Mouse (Mus musculus) intestine, embryonic 16.5 days (tissue): ENCODE measurements at regions not wholly inside any gene's neighbourhood (a gene's known extent, or its start where the extent isn't known, plus 50 kb on each side); places are given as distances from the start of the nearest gene placed in this dataset.
"Not testable (repeated sequence)": the region's sequence is repeated elsewhere in the genome, so short reads cannot be mapped to it uniquely, and the experiment has no call there.

ENCODE experiments used
- ATAC-seq: fragments of 200-750 bp; cut with Nextera tagmentation; 2 replicates; pipeline ENCODE4 v1.8.0; 2017; ENCODE audit warnings: moderate TSS enrichment, moderate library complexity
- H3K27ac ChIP-seq: fragments of 300-500 bp; sonication (generic); 2 replicates; pipeline ENCODE4 v1.5.1; 2014; ENCODE audit warnings: mild to moderate bottlenecking, low read length
- H3K27me3 ChIP-seq: fragments of 300-500 bp; sonication (generic); replicated peaks from 2 replicates; pipeline ENCODE4 v1.6.1; 2014; ENCODE audit warnings: low read length, control low read depth, mixed read lengths; ENCODE audit not compliant: control insufficient read depth, insufficient read depth
- H3K36me3 ChIP-seq: fragments of 300-500 bp; sonication (generic); 2 replicates; pipeline ENCODE4 v1.6.1; 2014; ENCODE audit warnings: low read length, control low read depth; ENCODE audit not compliant: control insufficient read depth, insufficient read depth
- H3K4me1 ChIP-seq: fragments of 300-500 bp; sonication (generic); 2 replicates; pipeline ENCODE4 v1.6.1; 2014; ENCODE audit warnings: low read length, control low read depth, mixed read lengths; ENCODE audit not compliant: control insufficient read depth, insufficient read depth
- H3K4me2 ChIP-seq: fragments of 300-500 bp; sonication (generic); 2 replicates; pipeline ENCODE4 v1.6.1; 2014; ENCODE audit warnings: low read depth, low read length, control low read depth
- H3K4me3 ChIP-seq: fragments of 300-500 bp; sonication (generic); 2 replicates; pipeline ENCODE4 v1.5.1; 2014; ENCODE audit warnings: mild to moderate bottlenecking, low read length
- H3K9ac ChIP-seq: fragments of 300-500 bp; sonication (generic); 2 replicates; pipeline ENCODE4 v1.6.1; 2014; ENCODE audit warnings: low read depth, low read length
- H3K9me3 ChIP-seq: fragments of 300-500 bp; sonication (generic); 2 replicates; pipeline ENCODE4 v1.6.1; 2016; ENCODE audit warnings: low read length, control low read depth; ENCODE audit not compliant: control insufficient read depth
- WGBS: fragments of 180-500 bp; shearing (Covaris S2); extraction: QIAGEN DNeasy Blood & Tissue Kit; methylation state at CpG from one replicate; pipeline ENCODE4 v1.1.7; 2014; 5-methylcytosine and 5-hydroxymethylcytosine counted together

- H3K9ac ChIP-seq: no peak overlapping the region
- no peaks in the 10 kb centered on the region for H3K27me3 ChIP-seq
- H3K4me3 ChIP-seq: no peak overlapping the region
- H3K9me3 ChIP-seq: 0 out of 2 replicates have a peak, but pooled peaks cover 5% of the 10 kb centered on the region
- H3K4me1 ChIP-seq: no peaks in the 10 kb centered on the region
- H3K27ac ChIP-seq: no peak overlapping the region
- no peak for ATAC-seq
- H3K36me3 ChIP-seq: no peaks in the 10 kb centered on the region
- no peak overlapping the region for H3K4me2 ChIP-seq
- 75% methylated on average over 7 of the region's 7 CpGs for WGBS
Observed at GRCm38 (mm10) chr3:101224091-101224490, 63.6 kb downstream of the Cd2 start.

DNA sequence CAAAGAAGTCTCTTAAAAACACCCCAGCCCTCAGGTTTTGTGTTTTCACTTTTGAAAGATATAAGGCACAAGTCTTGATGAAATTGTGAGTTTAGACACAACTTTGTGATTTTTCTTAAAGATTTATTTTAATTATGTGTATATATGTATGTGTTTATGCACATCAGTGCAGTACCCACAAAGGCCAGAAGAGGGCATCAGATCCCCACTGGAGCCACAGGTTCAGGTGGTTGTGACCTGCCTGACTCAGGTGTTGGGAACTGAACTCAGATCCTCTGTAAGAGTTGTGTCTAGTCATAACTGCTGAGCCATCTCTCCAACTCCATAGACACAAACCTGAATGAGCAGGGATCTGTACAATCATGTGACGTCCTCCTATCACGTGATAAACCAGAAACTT is 67.8 kb downstream of the Cd2 start:
- no peak overlapping the region for H3K27ac ChIP-seq
- H3K9ac ChIP-seq: no peak overlapping the region
- no peak overlapping the region for H3K4me2 ChIP-seq
- no peaks in the 10 kb centered on the region for H3K27me3 ChIP-seq
- H3K4me3 ChIP-seq: no peak overlapping the region
- H3K9me3 ChIP-seq: 0 out of 2 replicates have a peak, but pooled peaks cover 5% of the 10 kb centered on the region
- WGBS: 95% methylated on average over 2 of the region's 2 CpGs
- no peak for ATAC-seq
- no peaks in the 10 kb centered on the region for H3K36me3 ChIP-seq
- no peaks in the 10 kb centered on the region for H3K4me1 ChIP-seq

- H3K36me3 ChIP-seq: no peaks in the 10 kb centered on the region
- 86% methylated on average over 13 of the region's 13 CpGs for WGBS
- H3K9me3 ChIP-seq: 0 out of 2 replicates have a peak, but pooled peaks cover 5% of the 10 kb centered on the region
- H3K27ac ChIP-seq: no peak overlapping the region
- H3K27me3 ChIP-seq: no peaks in the 10 kb centered on the region
- ATAC-seq: no peak
- no peak overlapping the region for H3K4me3 ChIP-seq
- peaks cover 17% of the 10 kb centered on the region for H3K4me1 ChIP-seq
- H3K4me2 ChIP-seq: no peak overlapping the region
- no peak overlapping the region for H3K9ac ChIP-seq
Observed at GRCm38 (mm10) chr3:101216711-101217110, 71.0 kb downstream of the Cd2 start.

GRCm38 (mm10) chr3:101213212-101213562 is 74.6 kb downstream of the Cd2 start:
- peak; percentile 5; the same call in 1 of the 2 replicates for ATAC-seq
- H3K4me3 ChIP-seq: no peak overlapping the region
- H3K9me3 ChIP-seq: no peaks in the 10 kb centered on the region
- no peak overlapping the region for H3K4me2 ChIP-seq
- no peaks in the 10 kb centered on the region for H3K27me3 ChIP-seq
- 41% methylated on average over 4 of the region's 4 CpGs for WGBS
- no peaks in the 10 kb centered on the region for H3K36me3 ChIP-seq
- H3K27ac ChIP-seq: peak overlapping the region; percentile 91; the same call in 1 of the 2 replicates
- H3K4me1 ChIP-seq: peaks cover 21% of the 10 kb centered on the region
- no peak overlapping the region for H3K9ac ChIP-seq

- Histone ChIP-seq H3K4me2 (peak overlapping the region; percentile 34; the same call in 1 of the 2 replicates), H3K4me3 (no peak overlapping the region), H3K4me1 (peaks cover 21% of the 10 kb centered on the region), H3K36me3 (no peaks in the 10 kb centered on the region), H3K9ac (peak overlapping the region; percentile 62), H3K27me3 (no peaks in the 10 kb centered on the region), H3K9me3 (no peaks in the 10 kb centered on the region), H3K27ac (peak overlapping the region; percentile 91)
- 9% methylated on average over 12 of the region's 12 CpGs for WGBS
- peak; percentile 86 for ATAC-seq
Observed at GRCm38 (mm10) chr3:101212403-101213211, 75.1 kb downstream of the Cd2 start.

DNA sequence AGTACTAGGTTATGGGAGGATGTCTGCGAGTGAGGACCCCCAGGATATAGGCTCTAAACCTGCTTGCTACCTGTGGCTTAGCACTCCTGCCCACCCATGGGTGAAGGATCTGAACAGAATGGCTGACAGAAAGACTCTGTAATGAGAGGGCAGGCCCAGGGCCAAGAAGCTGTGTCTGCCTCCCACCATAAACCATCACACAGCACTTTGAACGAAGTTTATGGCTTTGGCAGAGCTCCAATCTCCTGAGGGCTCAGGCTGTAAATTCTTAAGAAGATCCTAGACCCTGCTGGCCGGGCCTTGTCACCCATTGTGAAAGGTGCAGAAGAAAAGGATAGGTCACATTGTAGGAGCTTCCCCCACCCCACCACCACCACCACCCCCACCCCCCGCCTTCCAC is 75.8 kb downstream of the Cd2 start:
- Histone ChIP-seq H3K4me3 (no peak overlapping the region), H3K36me3 (no peaks in the 10 kb centered on the region), H3K27me3 (no peaks in the 10 kb centered on the region), H3K9me3 (no peaks in the 10 kb centered on the region), H3K4me2 (0 out of 2 replicates have a peak overlapping the region, but pooled peaks have one; percentile 34), H3K4me1 (peaks cover 21% of the 10 kb centered on the region), H3K9ac (peak overlapping the region; percentile 62; the same call in 1 of the 2 replicates), H3K27ac (peak overlapping the region; percentile 91)
- ATAC-seq: peak; percentile 94
- 24% methylated on average over 4 of the region's 4 CpGs for WGBS

- 68% methylated on average over 7 of the region's 7 CpGs for WGBS
Observed at GRCm38 (mm10) chr3:101209546-101209945, 78.2 kb downstream of the Cd2 start.

DNA sequence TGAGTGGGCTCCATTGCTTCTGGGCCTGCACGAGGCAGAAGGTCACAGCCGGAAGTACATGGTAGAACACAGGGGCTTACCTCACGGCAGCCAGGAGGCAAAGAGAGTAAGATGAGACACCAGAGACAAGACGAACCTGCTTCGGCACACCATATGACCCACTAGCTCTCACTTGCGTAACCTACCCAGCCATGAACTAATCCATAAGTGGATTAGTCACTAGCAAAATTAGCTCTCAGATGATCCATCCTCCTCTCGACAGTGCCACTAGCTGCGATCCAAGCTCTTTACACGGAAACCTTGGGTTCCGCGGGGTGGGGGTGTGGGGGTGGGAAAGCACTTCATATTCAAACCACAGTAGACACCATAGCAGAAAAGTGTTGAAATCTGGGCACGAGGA is 79.0 kb downstream of the Cd2 start:
- H3K9me3 ChIP-seq: no peaks in the 10 kb centered on the region
- no peak overlapping the region for H3K4me2 ChIP-seq
- H3K4me3 ChIP-seq: no peak overlapping the region
- H3K4me1 ChIP-seq: peaks cover 21% of the 10 kb centered on the region
- WGBS: 88% methylated on average over 12 of the region's 12 CpGs
- H3K27ac ChIP-seq: no peak overlapping the region
- ATAC-seq: no peak
- H3K9ac ChIP-seq: no peak overlapping the region
- H3K27me3 ChIP-seq: no peaks in the 10 kb centered on the region
- H3K36me3 ChIP-seq: no peaks in the 10 kb centered on the region

More at GRCm38 (mm10) chr3:101209546-101209945, 78.2 kb downstream of the Cd2 start:
- Histone ChIP-seq H3K36me3 (no peaks in the 10 kb centered on the region), H3K9ac (no peak overlapping the region), H3K27ac (no peak overlapping the region), H3K4me3 (no peak overlapping the region), H3K9me3 (no peaks in the 10 kb centered on the region), H3K4me1 (peaks cover 21% of the 10 kb centered on the region), H3K27me3 (no peaks in the 10 kb centered on the region), H3K4me2 (no peak overlapping the region)
- ATAC-seq: no peak

DNA sequence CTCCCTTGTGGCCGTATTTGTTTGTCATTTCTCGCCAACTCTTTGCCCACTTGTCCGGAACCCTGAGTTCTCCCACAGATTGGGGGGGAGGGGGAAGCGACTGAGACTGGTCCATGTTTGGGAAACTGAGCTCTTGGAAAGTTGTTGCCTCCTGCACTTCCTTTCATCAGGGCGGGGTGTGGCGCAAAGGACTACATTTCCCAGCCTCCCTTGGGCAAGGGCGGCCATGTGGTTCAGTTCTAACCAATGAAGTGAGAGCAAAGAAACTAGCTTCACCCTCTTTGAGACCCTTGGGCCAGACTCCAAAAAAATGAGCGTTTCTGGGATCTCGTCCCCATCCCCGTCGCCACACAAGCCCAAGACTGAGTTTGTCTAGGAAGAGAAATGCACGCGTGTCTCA is 81.6 kb downstream of the Cd2 start:
- ATAC-seq, H3K4me3 ChIP-seq, H3K27ac ChIP-seq, H3K9ac ChIP-seq, H3K4me1 ChIP-seq, H3K9me3 ChIP-seq, H3K4me2 ChIP-seq, H3K27me3 ChIP-seq, H3K36me3 ChIP-seq: not testable (repeated sequence)
- 97% methylated on average over 13 of the region's 13 CpGs for WGBS
